Mouse (Mus musculus) T-cell, adult 2 months (primary cell): ENCODE data around the gene Ubtd2.

Experiments used
- DNase-seq: peaks from one replicate; pipeline ENCODE4 v3.0.0; 2022; ENCODE audit warnings: low spot score

Gene Ubtd2

GRCm38 (mm10) chr11:32545605-32546004 is 90.4 kb downstream of the Ubtd2 start:
- DNase-seq: no peak

- no peak for DNase-seq
These were observed 91.3 kb downstream of the Ubtd2 start for GRCm38 (mm10) chr11:32546483-32546882.

- DNase-seq: no peak
These were observed 92.3 kb downstream of the Ubtd2 start for GRCm38 (mm10) chr11:32547391-32547947.

GRCm38 (mm10) chr11:32548240-32548639 is 93.1 kb downstream of the Ubtd2 start:
- DNase-seq: no peak

GRCm38 (mm10) chr11:32549236-32549635 is 94.1 kb downstream of the Ubtd2 start:
- DNase-seq: no peak

GRCm38 (mm10) chr11:32550102-32550501 is 94.9 kb downstream of the Ubtd2 start:
- DNase-seq: no peak

- DNase-seq: no peak
These were observed 95.9 kb downstream of the Ubtd2 start for GRCm38 (mm10) chr11:32551056-32551455.

GRCm38 (mm10) chr11:32551579-32552297 is 96.6 kb downstream of the Ubtd2 start:
- no peak for DNase-seq

- DNase-seq: no peak
These were observed 97.4 kb downstream of the Ubtd2 start for GRCm38 (mm10) chr11:32552401-32553090.

- peak; percentile 78 for DNase-seq
These were observed 98.4 kb downstream of the Ubtd2 start for GRCm38 (mm10) chr11:32553311-32554140.

GRCm38 (mm10) chr11:32554141-32555091 is 99.2 kb downstream of the Ubtd2 start:
- peak; percentile 37 for DNase-seq

- no peak for DNase-seq
These were observed 100.0 kb downstream of the Ubtd2 start for GRCm38 (mm10) chr11:32555103-32555689.

GRCm38 (mm10) chr11:32556333-32556990 is 101.3 kb downstream of the Ubtd2 start:
- DNase-seq: no peak

GRCm38 (mm10) chr11:32558026-32558425 is 102.9 kb downstream of the Ubtd2 start:
- DNase-seq: peak; percentile 45

GRCm38 (mm10) chr11:32558677-32559076 is 103.5 kb downstream of the Ubtd2 start:
- peak; percentile 59 for DNase-seq

GRCm38 (mm10) chr11:32560015-32560770 is 105.0 kb downstream of the Ubtd2 start:
- DNase-seq: no peak

GRCm38 (mm10) chr11:32561465-32562355 is 106.5 kb downstream of the Ubtd2 start:
- peak; percentile 41 for DNase-seq

GRCm38 (mm10) chr11:32562706-32563105 is 107.5 kb downstream of the Ubtd2 start:
- DNase-seq: no peak
